In the genomic region with DNA sequence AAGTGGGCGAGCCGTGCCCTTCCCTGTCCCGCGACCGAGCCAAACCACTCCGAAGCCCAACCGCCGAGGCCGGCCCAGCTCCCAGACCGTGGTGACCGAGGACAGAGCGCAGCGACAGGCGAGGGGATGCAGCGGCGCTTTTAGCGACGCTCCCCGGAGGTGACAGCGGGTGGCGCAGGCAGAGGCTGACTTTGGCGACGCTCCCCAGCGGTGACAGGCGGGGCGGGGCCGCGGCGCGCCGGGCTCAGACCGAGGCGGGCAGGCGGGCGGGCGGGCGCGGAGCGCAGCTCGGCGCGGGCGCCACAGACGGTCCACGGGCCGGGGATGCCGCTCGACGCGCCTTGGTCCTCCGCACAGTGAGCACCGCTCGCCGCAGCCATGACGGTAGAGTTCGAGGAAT, we compare ENCODE assay signal across 7 mouse cellular contexts. TPM values are rescaled to one million over a fixed set of nuclear protein-coding genes. Genes with fewer than 3 reads are reported as not detected.
A peak's percentile ranks its signal among the peaks of the same experiment; 100 is the strongest.
DNase-seq lines count a peak whose midpoint lies in the region; ATAC-seq and TF ChIP-seq lines count a peak whose summit lies in the region.

No protein-coding gene starts in this region.

- H3K9me3 ChIP-seq in hindbrain, postnatal 0 days (ENCODE audit: low read length) = no peaks in the 10 kb centered on the region

- intact Hi-C loops in gastrocnemius, adult 2 months (cut with DNase I) = loop anchor here (2.0 to 5.0 kb wide), 3 partner anchors 21 to 50 kb away; a partner anchor contains a TSS
- intact Hi-C loops in left cerebral cortex, postnatal 36 days (cut with DNase I) = loop anchor here (2.0 kb wide), 1 partner anchor 23 kb away; a partner anchor contains a TSS

- peaks cover 32% of the 10 kb centered on the region for H3K4me1 ChIP-seq in hindbrain, postnatal 0 days (ENCODE audit: insufficient read depth, low read length)

- peak; percentile 94 for DNase-seq in cerebellum, postnatal 14 days
- peak; percentile 94 for DNase-seq in gastrocnemius, adult 2 months
- peak; percentile 95 for DNase-seq in hindbrain, postnatal 0 days (ENCODE audit: low spot score)
- peak; percentile 82 to 86 for DNase-seq in left cerebral cortex, postnatal 36 days (ENCODE audit: low spot score in 2 of 2)
- peak; percentile 86 for DNase-seq in mesoderm, embryonic 11.5 days (ENCODE audit: low read depth, low spot score)
- DNase-seq in right cerebral cortex, postnatal 36 days (ENCODE audit: low spot score in 2 of 2) = peak; percentile 63 to 68

- peak overlapping the region; percentile 73 for H3K4me2 ChIP-seq in hindbrain, postnatal 0 days (ENCODE audit: low read depth, low read length)

- peak; percentile 41 for TF ChIP-seq CTCF in gastrocnemius, adult 2 months (IDR thresholded peaks at IDR 0.05)
- 0 out of 2 replicates have a peak, but pooled peaks have one; percentile 39 for TF ChIP-seq CTCF in hindbrain, postnatal 0 days (IDR thresholded peaks at IDR 0.05; ENCODE audit: low read depth)

- peak; percentile 67 for ATAC-seq in activated CD4-positive, CD25-positive, alpha-beta regulatory T cell, adult 4 months
- ATAC-seq in hindbrain, postnatal 0 days = peak; percentile 87

- H3K27ac ChIP-seq in gastrocnemius, adult 2 months = peak overlapping the region; percentile 96
- H3K27ac ChIP-seq in hindbrain, postnatal 0 days = peak overlapping the region; percentile 99

- H3K4me3 ChIP-seq in gastrocnemius, adult 2 months = peak overlapping the region; percentile 81
- H3K4me3 ChIP-seq in hindbrain, postnatal 0 days (ENCODE audit: low read length) = peak overlapping the region; percentile 79

- peak overlapping the region; percentile 89 for H3K9ac ChIP-seq in hindbrain, postnatal 0 days (replicated peaks; ENCODE audit: low read length)

- peaks cover 29% of the 10 kb centered on the region for H3K36me3 ChIP-seq in hindbrain, postnatal 0 days (ENCODE audit: insufficient read depth, low read length)

- H3K27me3 ChIP-seq in hindbrain, postnatal 0 days (ENCODE audit: insufficient read depth, low read length) = no peaks in the 10 kb centered on the region

- WGBS in hindbrain, postnatal 0 days = under 1% methylated on average over 52 of the region's 56 CpGs

RNA-seq across cellular contexts. Expression of a gene that starts 0.4 kb away (rescaled TPM):
- polyA plus RNA-seq in activated CD4-positive, CD25-positive, alpha-beta regulatory T cell, adult 4 months (2017; shearing (Covaris generic)) = 1 to 10 TPM; 4.9 to 6.5 TPM
- 1 to 10 TPM; 7.5 to 8.0 TPM for total RNA-seq in gastrocnemius, adult 2 months (2021)
- 69.5 and 93.5 TPM in 2 replicates for total RNA-seq in hindbrain, postnatal 0 days (2014; rRNA removed)
- 52.2 and 56.4 TPM in 2 replicates for polyA plus RNA-seq in hindbrain, postnatal 0 days (2015; fragmentation: Nextera tagmentation; extraction: Ambion mirVana)
- 100 to 1,000 TPM; 137 to 150 TPM for total RNA-seq in left cerebral cortex, postnatal 36 days (2021)

RNA-seq across cellular contexts. Expression of a gene that starts 0.4 kb away (rescaled TPM):
- 10 to 100 TPM; 12.6 to 25.3 TPM for polyA plus RNA-seq in activated CD4-positive, CD25-positive, alpha-beta regulatory T cell, adult 4 months (2017; shearing (Covaris generic))
- 10 to 100 TPM; 10.5 to 13.4 TPM for total RNA-seq in gastrocnemius, adult 2 months (2021)
- total RNA-seq in hindbrain, postnatal 0 days (2014; rRNA removed) = 73.6 and 109 TPM in 2 replicates
- 58.8 and 59.6 TPM in 2 replicates for polyA plus RNA-seq in hindbrain, postnatal 0 days (2015; fragmentation: Nextera tagmentation; extraction: Ambion mirVana)
- 10 to 100 TPM; 56.3 to 67.4 TPM for total RNA-seq in left cerebral cortex, postnatal 36 days (2021)

RNA-seq across cellular contexts. Expression of a gene that starts 22.7 kb away (rescaled TPM):
- polyA plus RNA-seq in activated CD4-positive, CD25-positive, alpha-beta regulatory T cell, adult 4 months (2017; shearing (Covaris generic)) = 10 to 100 TPM; 82.2 to 87.0 TPM
- total RNA-seq in gastrocnemius, adult 2 months (2021) = 10 to 100 TPM; 14.9 to 17.3 TPM
- total RNA-seq in hindbrain, postnatal 0 days (2014; rRNA removed) = 51.3 and 52.1 TPM in 2 replicates
- 49.9 and 52.4 TPM in 2 replicates for polyA plus RNA-seq in hindbrain, postnatal 0 days (2015; fragmentation: Nextera tagmentation; extraction: Ambion mirVana)
- total RNA-seq in left cerebral cortex, postnatal 36 days (2021) = 10 to 100 TPM; 33.2 to 34.0 TPM

RNA-seq across cellular contexts. Expression of a gene that starts 22.8 kb away (rescaled TPM):
- polyA plus RNA-seq in activated CD4-positive, CD25-positive, alpha-beta regulatory T cell, adult 4 months (2017; shearing (Covaris generic)) = 10 to 100 TPM; 17.7 to 18.0 TPM
- 10 to 100 TPM; 13.6 to 18.0 TPM for total RNA-seq in gastrocnemius, adult 2 months (2021)
- total RNA-seq in hindbrain, postnatal 0 days (2014; rRNA removed) = 31.3 and 41.8 TPM in 2 replicates
- polyA plus RNA-seq in hindbrain, postnatal 0 days (2015; fragmentation: Nextera tagmentation; extraction: Ambion mirVana) = 26.8 and 27.9 TPM in 2 replicates
- 10 to 100 TPM; 31.2 to 35.2 TPM for total RNA-seq in left cerebral cortex, postnatal 36 days (2021)

RNA-seq across cellular contexts. Expression of a gene that starts 28.9 kb away (rescaled TPM):
- under 1 TPM; 0.16 to 0.25 TPM for polyA plus RNA-seq in activated CD4-positive, CD25-positive, alpha-beta regulatory T cell, adult 4 months (2017; shearing (Covaris generic))
- under 1 TPM; 0.11 to 0.23 TPM for total RNA-seq in gastrocnemius, adult 2 months (2021)
- total RNA-seq in hindbrain, postnatal 0 days (2014; rRNA removed) = 0.04 and 1.5 TPM in 2 replicates
- 0.13 and 0.23 TPM in 2 replicates for polyA plus RNA-seq in hindbrain, postnatal 0 days (2015; fragmentation: Nextera tagmentation; extraction: Ambion mirVana)
- total RNA-seq in left cerebral cortex, postnatal 36 days (2021) = under 1 TPM; 0.11 to 0.15 TPM

Comparison
In these comparisons a context has a peak if more than half of its experiments do, and no peak if none do; other contexts are left out.
1. Peak in every context shown above with its lines: DNase-seq, ATAC-seq, H3K4me3 ChIP-seq and H3K27ac ChIP-seq.